Mouse (Mus musculus): Measurements from ENCODE around the gene Gm21954. TPM values are rescaled to one million over a fixed set of nuclear protein-coding genes. Genes with fewer than 3 reads are reported as not detected.

The Gm21954 gene
- polyA plus RNA-seq, 1 experiment from 2014 or later = not detected

DNA sequence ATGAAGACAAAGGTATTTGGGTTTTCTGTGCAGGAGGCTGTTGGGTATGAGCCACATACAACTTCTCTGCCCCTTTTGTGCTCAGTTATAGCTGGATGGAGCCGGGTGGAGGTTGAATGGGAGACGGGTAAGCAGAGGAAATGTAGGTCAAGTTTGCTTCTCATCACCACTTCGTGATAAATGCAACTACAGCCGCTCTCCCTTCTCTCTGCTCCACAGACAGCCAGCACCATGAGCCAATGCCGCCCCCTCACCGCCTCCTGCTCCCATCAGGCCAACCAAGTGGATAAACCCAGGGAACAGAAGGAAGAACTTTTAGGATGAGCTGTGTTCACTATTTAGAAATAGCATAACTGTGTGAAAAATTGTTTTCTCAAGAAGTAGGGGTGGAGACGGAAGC lies 4.7 kb upstream of the Gm21954 start:
- Histone ChIP-seq H3K27me3 (ENCODE audit: control insufficient read depth, insufficient read depth, low read depth, low read length) (no peaks in the 10 kb centered on the region), H3K4me1 (ENCODE audit: control insufficient read depth, insufficient read depth, low read length) (0 out of 2 replicates have a peak, but pooled peaks cover 3% of the 10 kb centered on the region), H3K9ac (ENCODE audit: low read depth, low read length) (no peak overlapping the region), H3K36me3 (ENCODE audit: control insufficient read depth, insufficient read depth, low read length) (no peaks in the 10 kb centered on the region), H3K4me2 (ENCODE audit: low read length) (no peak overlapping the region), H3K9me3 (replicated peaks; ENCODE audit: control insufficient read depth, low read length, poor library complexity, severe bottlenecking) (no peaks in the 10 kb centered on the region), H3K27ac (ENCODE audit: low read length) (no peak overlapping the region), H3K4me3 (ENCODE audit: low read depth, low read length) (no peak overlapping the region)
- no peak for ATAC-seq
- 94% methylated on average over 7 of the region's 7 CpGs for WGBS

DNA sequence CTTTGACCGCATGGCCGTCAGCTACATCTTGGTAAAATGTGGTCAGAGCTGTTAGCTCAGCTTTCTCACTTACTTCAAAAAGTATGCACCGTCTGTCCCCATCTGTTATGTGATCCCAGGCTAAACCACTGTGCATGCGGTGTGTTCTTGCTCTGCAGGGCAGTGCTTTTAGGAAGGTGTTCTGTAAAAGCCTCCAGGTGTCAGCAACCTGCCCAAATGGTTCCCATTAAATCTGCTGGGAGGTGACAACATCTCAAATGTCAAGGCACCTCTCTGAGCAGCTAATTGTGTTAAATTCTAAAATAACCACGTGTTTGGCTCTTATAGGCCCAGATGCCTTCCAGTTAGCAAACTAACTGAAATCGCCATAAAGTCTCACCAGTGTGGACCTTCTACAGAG lies 1.1 kb upstream of the Gm21954 start:
- no peak for ATAC-seq
- H3K27me3 ChIP-seq (ENCODE audit: control insufficient read depth, insufficient read depth, low read depth, low read length) = no peaks in the 10 kb centered on the region
- WGBS = 73% methylated on average over 6 of the region's 6 CpGs
- H3K4me3 ChIP-seq (ENCODE audit: low read depth, low read length) = no peak overlapping the region
- H3K4me1 ChIP-seq (ENCODE audit: control insufficient read depth, insufficient read depth, low read length) = peaks cover 6% of the 10 kb centered on the region; the same call in 1 of the 2 replicates
- H3K9me3 ChIP-seq (replicated peaks; ENCODE audit: control insufficient read depth, low read length, poor library complexity, severe bottlenecking) = no peaks in the 10 kb centered on the region
- no peaks in the 10 kb centered on the region for H3K36me3 ChIP-seq (ENCODE audit: control insufficient read depth, insufficient read depth, low read length)
- H3K9ac ChIP-seq (ENCODE audit: low read depth, low read length) = no peak overlapping the region
- H3K27ac ChIP-seq (ENCODE audit: low read length) = no peak overlapping the region
- H3K4me2 ChIP-seq (ENCODE audit: low read length) = no peak overlapping the region

GRCm38 (mm10) chr3:55466348-55466747 lies 5.7 kb downstream of the Gm21954 start:
- Histone ChIP-seq H3K9ac (ENCODE audit: low read depth, low read length) (no peak overlapping the region), H3K4me3 (ENCODE audit: low read depth, low read length) (no peak overlapping the region), H3K27ac (ENCODE audit: low read length) (no peak overlapping the region), H3K4me2 (ENCODE audit: low read length) (no peak overlapping the region), H3K9me3 (replicated peaks; ENCODE audit: control insufficient read depth, low read length, poor library complexity, severe bottlenecking) (no peaks in the 10 kb centered on the region), H3K4me1 (ENCODE audit: control insufficient read depth, insufficient read depth, low read length) (peaks cover 29% of the 10 kb centered on the region), H3K27me3 (ENCODE audit: control insufficient read depth, insufficient read depth, low read depth, low read length) (no peaks in the 10 kb centered on the region), H3K36me3 (ENCODE audit: control insufficient read depth, insufficient read depth, low read length) (no peaks in the 10 kb centered on the region)
- no peak for ATAC-seq
- 59% methylated on average over 9 of the region's 9 CpGs for WGBS

DNA sequence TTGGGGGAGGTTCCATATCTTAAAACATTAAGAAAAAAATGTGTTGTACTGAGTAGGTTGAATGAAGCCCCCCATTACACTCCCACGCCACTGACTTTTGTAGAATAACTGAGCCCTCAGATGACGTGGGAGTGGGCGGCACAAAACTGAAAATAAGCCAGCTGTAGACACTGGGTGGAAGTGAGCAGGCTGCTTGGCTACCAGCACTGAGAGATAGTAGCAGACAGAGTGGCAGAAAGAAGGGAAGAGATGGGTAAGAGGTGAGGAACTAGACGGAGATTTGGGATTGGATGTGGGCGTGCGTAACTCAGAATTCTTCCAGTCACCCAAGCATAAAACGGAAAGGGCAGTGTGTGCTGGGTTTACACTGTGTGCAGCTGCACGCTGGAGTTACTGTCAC lies 6.2 kb downstream of the Gm21954 start:
- Histone ChIP-seq H3K9me3 (replicated peaks; ENCODE audit: control insufficient read depth, low read length, poor library complexity, severe bottlenecking) (no peaks in the 10 kb centered on the region), H3K27ac (ENCODE audit: low read length) (no peak overlapping the region), H3K9ac (ENCODE audit: low read depth, low read length) (no peak overlapping the region), H3K36me3 (ENCODE audit: control insufficient read depth, insufficient read depth, low read length) (no peaks in the 10 kb centered on the region), H3K4me2 (ENCODE audit: low read length) (no peak overlapping the region; the same call in 1 of the 2 replicates), H3K27me3 (ENCODE audit: control insufficient read depth, insufficient read depth, low read depth, low read length) (no peaks in the 10 kb centered on the region), H3K4me3 (ENCODE audit: low read depth, low read length) (no peak overlapping the region), H3K4me1 (ENCODE audit: control insufficient read depth, insufficient read depth, low read length) (peaks cover 31% of the 10 kb centered on the region)
- no peak for ATAC-seq
- 79% methylated on average over 8 of the region's 8 CpGs for WGBS

DNA sequence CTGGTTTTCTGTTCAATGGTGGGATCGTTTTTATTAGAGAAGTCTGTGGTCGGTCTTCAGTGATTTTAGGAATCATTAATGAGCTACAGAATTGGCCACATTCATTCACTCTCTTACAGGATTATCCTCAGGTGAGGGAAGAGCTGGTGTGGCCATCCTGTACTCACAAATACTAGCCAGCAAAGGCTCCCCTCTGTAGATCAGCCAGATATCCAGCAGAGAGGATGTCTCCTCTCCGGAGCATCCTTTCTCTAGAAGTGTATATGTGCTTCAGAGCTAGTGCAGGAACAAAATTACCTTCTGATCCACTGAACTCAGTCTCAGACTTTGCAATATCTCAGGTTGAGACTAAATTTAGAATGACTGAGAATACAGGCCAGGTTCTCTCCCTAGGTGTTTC lies 7.8 kb downstream of the Gm21954 start:
- H3K4me2 ChIP-seq (ENCODE audit: low read length) = peak overlapping the region; percentile 12; the same call in 1 of the 2 replicates
- no peak overlapping the region for H3K4me3 ChIP-seq (ENCODE audit: low read depth, low read length)
- WGBS = 40% methylated on average over 3 of the region's 3 CpGs
- ATAC-seq = no peak
- no peak overlapping the region for H3K9ac ChIP-seq (ENCODE audit: low read depth, low read length)
- peaks cover 34% of the 10 kb centered on the region for H3K4me1 ChIP-seq (ENCODE audit: control insufficient read depth, insufficient read depth, low read length)
- no peaks in the 10 kb centered on the region for H3K9me3 ChIP-seq (replicated peaks; ENCODE audit: control insufficient read depth, low read length, poor library complexity, severe bottlenecking)
- H3K27ac ChIP-seq (ENCODE audit: low read length) = peak overlapping the region; percentile 58
- peaks cover 5% of the 10 kb centered on the region; the same call in 1 of the 2 replicates for H3K36me3 ChIP-seq (ENCODE audit: control insufficient read depth, insufficient read depth, low read length)
- no peaks in the 10 kb centered on the region for H3K27me3 ChIP-seq (ENCODE audit: control insufficient read depth, insufficient read depth, low read depth, low read length)

DNA sequence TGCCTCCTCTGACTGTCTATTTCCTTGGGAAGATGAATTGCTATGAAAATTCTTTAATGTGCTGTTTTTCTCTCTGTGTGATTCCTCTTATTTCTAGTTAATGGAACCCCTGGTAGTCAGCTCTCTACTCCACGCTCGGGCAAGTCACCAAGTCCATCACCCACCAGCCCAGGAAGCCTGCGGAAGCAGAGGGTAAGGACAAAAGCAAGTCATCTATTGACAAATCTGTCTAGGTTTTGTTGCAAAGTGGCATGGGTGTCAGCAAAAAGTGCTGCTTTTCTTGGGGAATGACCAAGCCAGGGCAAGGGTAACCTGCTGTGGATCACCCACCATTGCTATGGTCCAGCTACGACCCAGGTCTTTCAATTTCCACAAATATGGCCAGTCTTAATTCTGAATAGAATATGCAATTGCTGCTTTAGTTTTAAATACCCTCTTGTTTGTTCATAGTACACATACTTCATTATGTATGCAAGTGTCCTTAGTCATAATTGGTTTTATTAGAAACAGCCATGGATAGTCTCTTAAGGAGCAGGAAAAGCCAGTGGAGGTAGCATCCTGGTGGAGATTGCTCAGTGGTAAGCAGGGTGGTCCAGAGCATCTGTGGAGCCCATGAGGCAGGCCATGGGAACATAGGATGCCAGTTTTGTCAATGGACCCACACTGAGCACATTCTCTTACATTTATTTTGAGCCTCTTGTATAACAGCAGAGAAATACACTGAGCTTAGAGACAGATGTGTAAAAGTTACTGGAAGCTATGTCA lies 8.9 kb downstream of the Gm21954 start:
- peaks cover 34% of the 10 kb centered on the region for H3K4me1 ChIP-seq (ENCODE audit: control insufficient read depth, insufficient read depth, low read length)

DNA sequence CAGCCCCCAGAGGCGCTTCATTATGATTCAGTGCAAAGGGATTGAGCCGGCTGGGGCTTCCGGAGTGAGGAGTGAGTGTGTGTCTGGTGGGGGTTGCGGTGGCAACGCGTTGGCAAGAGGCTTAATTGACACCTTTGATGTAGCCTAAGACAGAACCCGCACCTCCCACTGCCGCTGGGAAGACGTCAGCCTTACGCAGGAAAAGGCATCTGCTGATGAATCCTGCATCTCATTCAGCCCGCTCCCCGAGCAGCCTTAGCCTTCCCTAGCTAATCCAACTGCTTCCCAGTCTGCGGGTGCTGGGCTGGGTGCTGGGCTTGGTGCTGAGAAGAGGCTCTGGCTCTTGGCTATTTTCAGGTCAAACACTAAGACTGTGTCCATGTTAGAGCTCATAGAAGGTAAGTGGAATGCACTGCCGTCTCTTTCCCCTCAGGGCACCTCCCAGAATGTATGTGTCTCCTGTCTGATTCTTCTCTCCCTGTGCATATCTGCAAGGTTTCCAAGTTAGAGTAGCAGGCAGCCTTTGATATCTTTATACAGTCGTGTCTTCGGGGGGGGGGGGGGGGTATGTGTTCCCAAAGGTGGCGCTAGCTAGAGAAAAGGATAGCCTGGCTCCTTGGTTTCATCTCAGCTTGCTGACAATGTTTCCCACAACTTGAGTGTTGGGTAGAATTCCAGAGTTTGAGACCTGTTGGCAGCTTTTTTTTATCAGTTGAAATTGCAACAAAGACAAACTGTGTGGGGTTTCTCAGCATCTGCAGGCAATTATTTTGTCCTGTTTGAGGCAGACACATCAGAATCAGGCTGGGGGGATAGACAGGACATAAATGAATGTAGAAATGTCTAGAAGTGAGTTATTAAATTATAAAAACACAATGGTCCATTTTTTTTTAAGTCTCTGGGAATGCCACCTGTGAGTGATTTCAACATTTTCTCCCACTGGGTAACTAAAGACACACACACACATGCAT lies 10.0 kb downstream of the Gm21954 start:
- Histone ChIP-seq H3K27me3 (ENCODE audit: control insufficient read depth, insufficient read depth, low read depth, low read length) (no peaks in the 10 kb centered on the region), H3K9me3 (replicated peaks; ENCODE audit: control insufficient read depth, low read length, poor library complexity, severe bottlenecking) (no peaks in the 10 kb centered on the region), H3K9ac (ENCODE audit: low read depth, low read length) (peak overlapping the region; percentile 63), H3K27ac (ENCODE audit: low read length) (peak overlapping the region; percentile 91), H3K4me3 (ENCODE audit: low read depth, low read length) (peak overlapping the region; percentile 32), H3K4me2 (ENCODE audit: low read length) (peak overlapping the region; percentile 64), H3K36me3 (ENCODE audit: control insufficient read depth, insufficient read depth, low read length) (peaks cover 9% of the 10 kb centered on the region; the same call in 1 of the 2 replicates), H3K4me1 (ENCODE audit: control insufficient read depth, insufficient read depth, low read length) (peaks cover 34% of the 10 kb centered on the region)
- peak; percentile 94 for ATAC-seq
- under 1% methylated on average over 17 of the region's 17 CpGs for WGBS

More for the DNA sequence above, 8.9 kb downstream of the Gm21954 start:
- no peak overlapping the region for H3K4me3 ChIP-seq (ENCODE audit: low read depth, low read length)
- no peak overlapping the region for H3K9ac ChIP-seq (ENCODE audit: low read depth, low read length)
- no peaks in the 10 kb centered on the region for H3K27me3 ChIP-seq (ENCODE audit: control insufficient read depth, insufficient read depth, low read depth, low read length)
- peak overlapping the region; percentile 34 for H3K4me2 ChIP-seq (ENCODE audit: low read length)
- WGBS = 79% methylated on average over 4 of the region's 4 CpGs
- ATAC-seq = no peak
- H3K9me3 ChIP-seq (replicated peaks; ENCODE audit: control insufficient read depth, low read length, poor library complexity, severe bottlenecking) = no peaks in the 10 kb centered on the region
- peaks cover 9% of the 10 kb centered on the region; the same call in 1 of the 2 replicates for H3K36me3 ChIP-seq (ENCODE audit: control insufficient read depth, insufficient read depth, low read length)
- H3K27ac ChIP-seq (ENCODE audit: low read length) = peak overlapping the region; percentile 56

DNA sequence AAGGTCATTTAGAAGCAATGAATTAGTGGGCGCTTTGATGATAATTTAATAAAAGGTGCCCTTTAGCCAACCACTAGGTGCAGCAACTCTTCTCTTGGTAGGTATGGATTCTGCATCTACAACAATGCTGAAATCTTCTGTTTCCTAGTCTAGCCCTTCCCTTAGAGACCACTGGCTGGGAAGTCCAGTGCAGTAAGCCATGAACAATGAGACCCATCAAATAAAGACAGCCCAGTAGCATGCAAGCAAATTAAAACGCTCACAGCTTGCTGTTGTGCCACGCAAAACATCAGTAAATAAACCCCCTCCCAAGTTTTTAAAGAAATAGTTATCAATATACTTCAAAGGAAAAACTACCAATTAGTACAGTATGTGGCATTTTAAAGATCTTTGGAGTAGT lies 10.9 kb downstream of the Gm21954 start:
- Histone ChIP-seq H3K4me1 (ENCODE audit: control insufficient read depth, insufficient read depth, low read length) (peaks cover 34% of the 10 kb centered on the region), H3K27me3 (ENCODE audit: control insufficient read depth, insufficient read depth, low read depth, low read length) (no peaks in the 10 kb centered on the region), H3K9me3 (replicated peaks; ENCODE audit: control insufficient read depth, low read length, poor library complexity, severe bottlenecking) (no peaks in the 10 kb centered on the region), H3K9ac (ENCODE audit: low read depth, low read length) (no peak overlapping the region; the same call in 1 of the 2 replicates), H3K4me2 (ENCODE audit: low read length) (peak overlapping the region; percentile 64), H3K27ac (ENCODE audit: low read length) (peak overlapping the region; percentile 91), H3K36me3 (ENCODE audit: control insufficient read depth, insufficient read depth, low read length) (peaks cover 9% of the 10 kb centered on the region; the same call in 1 of the 2 replicates), H3K4me3 (ENCODE audit: low read depth, low read length) (peak overlapping the region; percentile 32; the same call in 1 of the 2 replicates)
- peak; percentile 36; the same call in 1 of the 2 replicates for ATAC-seq
- WGBS = 39% methylated on average over 3 of the region's 3 CpGs

Data from midbrain, embryonic 16.5 days (tissue).